Mouse (Mus musculus): Measurements from ENCODE around the gene Cacnb4. TPM values are rescaled to one million over a fixed set of nuclear protein-coding genes. Genes with fewer than 3 reads are reported as not detected.

The Cacnb4 gene
- total RNA-seq, 1 experiment from 2014 or later: not detected

DNA sequence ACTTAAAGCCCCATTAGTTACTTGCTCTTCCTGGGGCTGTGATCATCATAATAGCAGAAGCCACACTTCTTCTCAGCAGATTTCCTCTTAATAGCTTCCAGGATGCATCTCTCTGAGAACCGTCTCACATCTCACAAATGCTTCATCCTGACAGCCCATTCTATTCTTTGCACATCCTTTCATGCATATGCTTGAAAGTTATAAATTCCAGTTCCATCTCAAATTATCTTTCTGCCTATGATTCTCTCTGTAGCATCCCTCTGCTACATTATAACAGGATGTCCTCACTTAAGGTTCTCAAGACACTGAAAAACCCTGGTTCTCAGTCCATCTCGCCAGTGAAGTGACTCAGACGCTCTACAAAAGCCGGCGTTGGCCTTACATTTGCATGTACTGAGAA lies 19.9 kb downstream of the Cacnb4 start:
- ATAC-seq (replicated peaks; ENCODE audit: insufficient number of reproducible peaks, low FRiP score, low TSS enrichment, poor library complexity, severe bottlenecking): no peak

DNA sequence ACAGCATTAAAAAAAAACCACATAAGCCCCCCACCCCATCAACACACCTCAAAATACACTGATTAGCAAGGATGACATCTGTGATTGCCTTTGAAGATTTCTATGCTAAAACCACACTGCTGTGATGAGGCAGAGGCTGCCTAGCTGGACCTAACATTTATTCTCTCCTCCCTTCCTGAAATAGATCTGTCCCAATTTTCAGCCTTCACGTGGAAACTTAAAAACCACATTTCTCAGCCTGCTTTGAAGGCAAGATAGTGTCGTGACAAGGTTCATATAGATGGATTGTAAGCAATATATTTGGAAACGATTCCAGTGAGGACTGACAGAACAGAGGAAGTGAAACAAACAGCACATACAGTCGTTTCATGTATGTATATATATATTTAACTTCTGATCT lies 22.1 kb downstream of the Cacnb4 start:
- ATAC-seq (replicated peaks; ENCODE audit: insufficient number of reproducible peaks, low FRiP score, low TSS enrichment, poor library complexity, severe bottlenecking): no peak

- no peak for ATAC-seq (replicated peaks; ENCODE audit: insufficient number of reproducible peaks, low FRiP score, low TSS enrichment, poor library complexity, severe bottlenecking)
Observed at GRCm38 (mm10) chr2:52651547-52651946, 25.1 kb downstream of the Cacnb4 start.

GRCm38 (mm10) chr2:52647255-52647998 lies 29.2 kb downstream of the Cacnb4 start:
- no peak for ATAC-seq (replicated peaks; ENCODE audit: insufficient number of reproducible peaks, low FRiP score, low TSS enrichment, poor library complexity, severe bottlenecking)

GRCm38 (mm10) chr2:52643657-52644056 lies 33.0 kb downstream of the Cacnb4 start:
- no peak for ATAC-seq (replicated peaks; ENCODE audit: insufficient number of reproducible peaks, low FRiP score, low TSS enrichment, poor library complexity, severe bottlenecking)

DNA sequence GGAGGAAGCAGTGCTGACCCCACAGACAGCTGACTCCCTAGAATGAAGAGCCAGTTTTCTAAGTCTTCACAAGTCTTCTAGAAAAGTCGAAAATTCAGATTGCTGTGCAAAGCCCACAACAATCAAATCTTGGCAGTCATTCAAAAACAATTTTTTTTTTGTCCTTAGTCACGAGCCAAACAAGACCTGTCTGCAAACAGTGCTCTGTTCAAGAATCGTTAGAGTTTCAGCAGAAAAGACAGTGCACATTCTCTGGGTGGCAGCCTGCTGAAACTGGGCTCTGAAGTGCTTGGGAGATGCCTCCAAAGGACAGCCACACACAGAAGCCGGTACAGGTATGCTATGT lies 37.1 kb downstream of the Cacnb4 start:
- ATAC-seq (replicated peaks; ENCODE audit: insufficient number of reproducible peaks, low FRiP score, low TSS enrichment, poor library complexity, severe bottlenecking): no peak

DNA sequence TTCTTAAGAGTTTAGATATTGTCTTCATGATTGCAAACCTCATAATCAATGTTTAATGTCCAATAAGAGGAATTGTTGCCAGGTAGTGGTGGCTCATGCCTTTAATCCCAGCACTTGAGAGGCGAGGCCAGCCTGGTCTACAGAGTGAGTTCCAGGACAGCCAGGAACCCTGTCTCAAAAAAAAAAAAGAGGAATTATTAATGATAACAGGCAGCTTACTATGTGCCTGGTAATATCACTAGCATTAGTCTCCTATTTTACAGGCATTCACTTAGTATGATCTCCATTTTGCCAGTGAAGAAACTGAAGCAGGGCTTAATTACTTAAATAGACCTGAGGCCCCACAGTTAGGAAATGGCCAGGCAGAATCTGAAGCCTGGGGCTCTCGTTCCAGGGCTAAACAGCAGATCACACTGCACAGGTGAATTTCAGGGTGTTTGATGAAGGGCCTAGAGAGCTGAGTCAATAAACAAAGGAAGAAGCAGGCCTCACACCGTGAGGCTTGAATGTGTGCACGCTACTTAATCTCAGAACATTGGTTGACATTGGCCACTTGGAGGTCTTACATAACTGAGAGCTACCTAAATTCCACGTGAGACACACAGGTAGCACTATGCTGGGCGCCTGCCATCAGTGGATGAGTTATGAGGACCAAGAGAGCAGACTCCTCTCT lies 37.6 kb downstream of the Cacnb4 start:
- ATAC-seq (replicated peaks; ENCODE audit: insufficient number of reproducible peaks, low FRiP score, low TSS enrichment, poor library complexity, severe bottlenecking): no peak

DNA sequence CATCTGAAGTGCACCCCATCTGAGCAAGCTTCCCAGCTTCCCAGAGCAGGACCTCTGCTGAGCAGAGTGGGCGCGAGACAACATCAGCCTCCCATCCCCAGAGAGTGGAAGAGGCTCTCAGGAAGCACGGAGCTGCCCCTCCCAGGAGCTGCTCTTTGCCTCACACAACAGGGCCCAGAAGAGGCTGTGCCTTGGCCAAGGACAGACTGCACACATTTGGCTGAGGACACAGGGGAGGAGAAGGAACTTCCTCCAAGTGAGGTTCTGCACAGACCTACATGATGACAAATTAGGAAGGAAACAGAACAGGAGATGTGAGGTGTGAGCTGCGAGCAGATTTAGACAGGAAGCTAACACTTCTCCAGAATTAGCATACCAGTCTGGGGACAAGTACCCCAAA lies 38.4 kb downstream of the Cacnb4 start:
- no peak for ATAC-seq (replicated peaks; ENCODE audit: insufficient number of reproducible peaks, low FRiP score, low TSS enrichment, poor library complexity, severe bottlenecking)

GRCm38 (mm10) chr2:52636051-52636450 lies 40.6 kb downstream of the Cacnb4 start:
- ATAC-seq (replicated peaks; ENCODE audit: insufficient number of reproducible peaks, low FRiP score, low TSS enrichment, poor library complexity, severe bottlenecking): no peak

DNA sequence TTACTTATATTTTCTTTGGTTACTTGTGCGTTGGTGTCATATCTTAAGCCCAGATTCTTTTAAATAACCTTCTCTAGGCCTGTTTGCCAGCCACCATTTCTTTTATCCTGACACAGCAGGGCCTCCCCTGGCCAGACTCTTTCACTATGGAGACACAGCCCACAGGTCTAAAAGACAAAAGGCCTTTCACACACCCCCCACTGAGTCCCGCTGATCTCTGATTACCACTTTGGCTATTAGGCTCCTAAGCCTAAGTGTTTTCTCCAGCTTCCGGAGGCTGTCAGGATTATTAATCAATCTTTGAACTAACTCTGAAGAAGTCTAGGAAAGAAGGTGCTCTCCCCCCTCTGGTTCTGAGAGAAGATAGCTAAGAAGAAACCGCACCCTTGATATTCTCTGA lies 41.3 kb downstream of the Cacnb4 start:
- ATAC-seq (replicated peaks; ENCODE audit: insufficient number of reproducible peaks, low FRiP score, low TSS enrichment, poor library complexity, severe bottlenecking): no peak

DNA sequence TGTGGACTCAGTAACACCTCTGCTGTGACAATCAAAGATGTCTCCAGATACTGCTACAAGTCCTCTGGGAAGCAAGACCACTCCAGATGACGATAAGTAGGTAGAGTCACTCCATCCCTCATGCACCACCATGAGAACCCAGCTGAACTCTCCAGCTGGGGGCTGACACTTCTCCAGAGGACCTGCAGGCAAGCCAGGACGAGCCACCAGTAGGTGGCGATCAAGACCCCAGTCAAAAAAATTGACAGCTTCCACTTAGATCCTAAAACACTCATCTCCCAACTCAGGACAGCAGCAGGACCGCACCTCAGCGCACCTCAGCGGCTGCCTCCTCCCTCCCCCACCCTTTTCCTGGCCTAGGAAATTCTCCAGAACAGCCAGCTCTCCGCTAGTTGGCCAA lies 43.8 kb downstream of the Cacnb4 start:
- no peak for ATAC-seq (replicated peaks; ENCODE audit: insufficient number of reproducible peaks, low FRiP score, low TSS enrichment, poor library complexity, severe bottlenecking)

DNA sequence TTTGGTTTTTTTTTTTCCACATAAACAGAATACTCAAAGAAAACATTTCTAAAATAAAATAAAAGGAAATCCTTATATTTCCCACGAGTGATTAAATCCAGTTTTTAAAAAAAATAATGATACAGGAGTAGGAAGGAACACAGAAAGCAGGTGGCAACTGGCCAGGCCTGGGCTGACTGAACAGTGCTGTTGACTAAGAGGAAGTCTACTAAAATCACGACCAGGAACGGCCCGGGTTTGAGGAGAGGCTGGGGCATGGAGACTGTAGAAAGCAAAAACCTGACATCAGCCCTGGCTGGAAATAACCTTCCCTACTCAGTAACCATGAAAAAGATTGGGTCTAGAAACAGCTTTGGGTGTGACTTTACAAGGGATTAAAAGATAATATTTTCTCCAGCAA lies 48.4 kb downstream of the Cacnb4 start:
- no peak for ATAC-seq (replicated peaks; ENCODE audit: insufficient number of reproducible peaks, low FRiP score, low TSS enrichment, poor library complexity, severe bottlenecking)

GRCm38 (mm10) chr2:52626266-52626665 lies 50.4 kb downstream of the Cacnb4 start:
- no peak for ATAC-seq (replicated peaks; ENCODE audit: insufficient number of reproducible peaks, low FRiP score, low TSS enrichment, poor library complexity, severe bottlenecking)

GRCm38 (mm10) chr2:52625731-52626130 lies 50.9 kb downstream of the Cacnb4 start:
- no peak for ATAC-seq (replicated peaks; ENCODE audit: insufficient number of reproducible peaks, low FRiP score, low TSS enrichment, poor library complexity, severe bottlenecking)

DNA sequence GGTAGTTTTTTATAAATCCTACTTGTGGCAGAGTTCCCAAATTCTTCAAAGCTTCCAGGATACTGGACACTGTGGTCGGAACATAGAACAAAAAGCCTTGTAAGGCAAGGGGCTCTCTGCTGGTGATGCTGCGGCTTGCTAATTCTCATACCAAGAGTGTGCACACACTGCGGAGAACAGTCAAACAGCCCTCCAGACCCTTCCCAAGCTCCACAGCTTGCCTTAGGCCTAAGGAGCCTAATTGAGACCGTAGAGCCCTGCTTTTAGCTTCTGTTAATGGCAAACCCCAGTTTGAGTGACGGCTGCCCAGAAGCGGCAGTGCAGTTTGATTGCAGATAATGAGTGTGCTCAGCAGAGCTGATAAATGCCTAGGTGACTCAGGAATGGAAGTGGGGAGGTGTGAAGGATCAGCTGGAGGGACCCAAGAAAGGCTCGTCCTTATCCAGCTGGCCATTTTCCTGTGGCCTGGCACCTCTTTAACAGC lies 52.7 kb downstream of the Cacnb4 start:
- no peak for ATAC-seq (replicated peaks; ENCODE audit: insufficient number of reproducible peaks, low FRiP score, low TSS enrichment, poor library complexity, severe bottlenecking)

- ATAC-seq (replicated peaks; ENCODE audit: insufficient number of reproducible peaks, low FRiP score, low TSS enrichment, poor library complexity, severe bottlenecking): no peak
Observed at GRCm38 (mm10) chr2:52623461-52623860, 53.2 kb downstream of the Cacnb4 start.

DNA sequence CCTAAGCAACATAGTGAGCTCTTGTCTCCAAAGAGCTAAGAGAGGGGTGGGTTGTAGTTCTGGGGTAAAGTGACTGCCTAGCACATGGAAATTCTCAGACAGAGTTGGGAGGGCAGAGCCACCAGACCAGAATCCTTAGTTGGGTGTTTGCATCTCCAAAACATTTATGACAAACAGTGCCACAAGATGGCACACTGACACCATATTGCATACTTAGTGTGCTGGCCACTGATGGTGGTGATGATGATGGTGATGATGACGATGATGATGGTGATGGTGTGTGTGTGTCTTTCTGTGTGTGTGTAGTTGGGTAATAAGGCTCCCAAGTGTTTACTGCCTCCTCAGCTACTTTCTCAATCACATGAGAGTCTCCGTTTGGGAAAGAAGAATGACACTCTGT lies 54.0 kb downstream of the Cacnb4 start:
- ATAC-seq (replicated peaks; ENCODE audit: insufficient number of reproducible peaks, low FRiP score, low TSS enrichment, poor library complexity, severe bottlenecking): no peak

GRCm38 (mm10) chr2:52619406-52619974 lies 57.1 kb downstream of the Cacnb4 start:
- no peak for ATAC-seq (replicated peaks; ENCODE audit: insufficient number of reproducible peaks, low FRiP score, low TSS enrichment, poor library complexity, severe bottlenecking)

GRCm38 (mm10) chr2:52618804-52619203 lies 57.8 kb downstream of the Cacnb4 start:
- ATAC-seq (replicated peaks; ENCODE audit: insufficient number of reproducible peaks, low FRiP score, low TSS enrichment, poor library complexity, severe bottlenecking): no peak

DNA sequence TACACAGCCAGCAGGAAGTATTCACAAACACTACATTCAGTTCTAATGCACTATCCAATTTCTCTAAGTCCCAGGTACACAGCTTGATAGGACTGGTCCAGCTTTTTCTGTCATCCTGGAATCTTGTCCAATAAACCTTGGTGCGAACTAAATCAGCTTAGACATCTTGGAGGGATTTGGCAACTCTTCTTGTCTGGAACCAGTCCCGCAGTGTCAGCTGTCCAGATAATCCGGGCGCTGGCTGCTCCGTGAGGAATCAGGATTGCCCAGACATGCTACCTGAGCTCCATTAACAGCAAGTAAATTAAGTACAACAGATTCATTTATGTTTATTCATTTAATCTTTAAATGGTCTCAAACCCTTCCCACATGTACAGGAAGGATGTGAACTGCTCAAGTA lies 61.2 kb downstream of the Cacnb4 start:
- ATAC-seq (replicated peaks; ENCODE audit: insufficient number of reproducible peaks, low FRiP score, low TSS enrichment, poor library complexity, severe bottlenecking): no peak
